Mouse (Mus musculus) heart, embryonic 11.5 days (tissue): ENCODE data around the gene Ankzf1. TPM values are rescaled to one million over a fixed set of nuclear protein-coding genes. Genes with fewer than 3 reads are reported as not detected.
A peak's percentile ranks its signal among the peaks of the same experiment; 100 is the strongest.

ENCODE experiments used
- ATAC-seq: fragments of 200-750 bp; cut with Nextera tagmentation; replicated peaks from 2 replicates; pipeline ENCODE4 v1.8.0; 2017; ENCODE audit warnings: moderate library complexity; ENCODE audit not compliant: insufficient number of reproducible peaks, low FRiP score, low TSS enrichment
- H3K27ac ChIP-seq: fragments of 300-500 bp; sonication (generic); 2 replicates; pipeline ENCODE4 v1.5.1; 2014; ENCODE audit warnings: mild to moderate bottlenecking, low read depth, low read length
- H3K27me3 ChIP-seq: fragments of 300-500 bp; sonication (generic); 2 replicates; pipeline ENCODE4 v1.6.1; 2014; ENCODE audit warnings: mild to moderate bottlenecking, low read length, mixed read lengths; ENCODE audit not compliant: control insufficient read depth, insufficient read depth
- H3K36me3 ChIP-seq: fragments of 300-500 bp; sonication (generic); 2 replicates; pipeline ENCODE4 v1.6.1; 2014; ENCODE audit warnings: mild to moderate bottlenecking, low read length, moderate library complexity, mixed read lengths; ENCODE audit not compliant: control insufficient read depth, insufficient read depth
- H3K4me1 ChIP-seq: fragments of 300-500 bp; sonication (generic); 2 replicates; pipeline ENCODE4 v1.6.1; 2014; ENCODE audit warnings: low read length; ENCODE audit not compliant: control insufficient read depth, insufficient read depth
- H3K4me2 ChIP-seq: fragments of 300-500 bp; sonication (generic); 2 replicates; pipeline ENCODE4 v1.6.1; 2014; ENCODE audit warnings: mild to moderate bottlenecking, moderate library complexity
- H3K4me3 ChIP-seq: fragments of 300-500 bp; sonication (generic); 2 replicates; pipeline ENCODE4 v1.5.1; 2014; ENCODE audit warnings: low read depth, low read length
- H3K9ac ChIP-seq: fragments of 300-500 bp; sonication (generic); 2 replicates; pipeline ENCODE4 v1.6.1; 2014; ENCODE audit warnings: mild to moderate bottlenecking, low read depth, low read length, moderate library complexity
- H3K9me3 ChIP-seq: fragments of 300-500 bp; sonication (generic); replicated peaks from 2 replicates; pipeline ENCODE4 v1.6.1; 2016; ENCODE audit warnings: low read length; ENCODE audit not compliant: control insufficient read depth
- WGBS: fragments of 180-500 bp; shearing (Covaris S2); extraction: QIAGEN DNeasy Blood & Tissue Kit; methylation state at CpG from one replicate; pipeline ENCODE4 v1.1.7; 2014; ENCODE audit not compliant: insufficient replicate concordance; 5-methylcytosine and 5-hydroxymethylcytosine counted together
- microRNA-seq: library from miRNA; unstranded; fragments of <30 nt; microRNA quantifications from one replicate; pipeline ENCODE4, GENCODE M21; 2016; ENCODE audit warnings: borderline number of aligned reads
- polyA plus RNA-seq: library from polyadenylated mRNA; unstranded; fragments of >200 nt; fragmentation: Nextera tagmentation; extraction: Ambion mirVana; gene quantifications from 2 replicates; pipeline ENCODE4 v1.2.1, GENCODE M21; 2014

The Ankzf1 gene
- polyA plus RNA-seq, 1 experiment from 2014 or later: 18.7 TPM

DNA sequence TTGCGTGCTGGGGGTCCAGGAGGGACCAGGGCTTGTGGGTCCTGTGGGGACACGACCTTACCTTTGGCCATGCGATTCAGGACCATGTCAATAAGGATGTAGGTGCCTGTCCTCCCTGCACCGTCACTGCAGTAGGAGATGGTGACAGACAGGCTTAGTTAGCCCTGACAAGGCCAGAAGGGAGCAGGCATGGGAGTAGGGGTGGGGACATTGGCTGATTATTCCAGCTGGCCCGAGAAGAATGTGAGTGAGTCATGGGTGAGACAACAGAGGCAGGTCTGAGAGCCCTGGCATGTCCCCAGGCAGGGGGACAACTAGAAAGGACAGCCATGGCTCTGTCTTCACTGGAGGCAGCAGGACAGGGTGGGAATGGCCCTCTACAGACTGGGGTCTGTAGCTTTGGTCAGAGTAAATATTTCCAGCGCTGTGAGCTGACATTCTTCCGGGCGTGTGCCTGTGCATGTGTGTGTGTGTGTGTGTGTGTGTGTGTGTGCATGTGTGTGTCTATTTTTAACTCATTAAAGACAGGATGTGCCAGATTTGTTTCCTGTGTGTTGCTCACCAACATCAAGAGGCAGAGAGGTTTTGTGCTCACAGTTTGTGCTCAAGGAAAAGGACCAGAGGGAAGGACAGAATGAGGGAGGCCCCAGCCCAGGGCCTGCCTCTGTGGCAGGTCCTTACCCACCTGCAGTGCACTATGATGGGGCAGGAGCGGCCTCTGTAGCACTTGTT, 56.3 kb downstream of the Ankzf1 start:
- Histone ChIP-seq H3K4me2 (peak overlapping the region; percentile 32), H3K27me3 (no peaks in the 10 kb centered on the region), H3K4me1 (peaks cover 14% of the 10 kb centered on the region), H3K36me3 (no peaks in the 10 kb centered on the region; the same call in 1 of the 2 replicates), H3K27ac (peak overlapping the region; percentile 94), H3K4me3 (no peak overlapping the region), H3K9me3 (no peaks in the 10 kb centered on the region), H3K9ac (peak overlapping the region; percentile 50; the same call in 1 of the 2 replicates)
- ATAC-seq: peak; percentile 47
- WGBS: 39% methylated on average over 9 of the region's 9 CpGs

Small RNA genes within 50 kb of the gene (microRNA-seq; reads per million reads assigned to microRNA genes)
- gene Gm27943: not detected

Other genes starting within 250 kb of the Ankzf1 start
- 0.16 and 0.17 TPM in 2 replicates for gene Ihh, start 240.5 kb upstream of the Ankzf1 start, polyA plus RNA-seq
- gene Nhej1, start 67.0 kb upstream of the Ankzf1 start, polyA plus RNA-seq: 7.6 and 8.5 TPM in 2 replicates
- gene Slc23a3, start 58.3 kb upstream of the Ankzf1 start, polyA plus RNA-seq: 0.20 TPM in 1 of 2 replicates, not detected in the other
- 31.6 and 31.8 TPM in 2 replicates for gene Cnppd1, start 49.4 kb upstream of the Ankzf1 start, polyA plus RNA-seq
- gene Retreg2, start 49.4 kb upstream of the Ankzf1 start, polyA plus RNA-seq: 31.9 and 37.7 TPM in 2 replicates
- gene Zfand2b, start 23.5 kb upstream of the Ankzf1 start, polyA plus RNA-seq: 31.9 and 33.8 TPM in 2 replicates
- 12.0 and 14.1 TPM in 2 replicates for gene Abcb6, start 11.8 kb upstream of the Ankzf1 start, polyA plus RNA-seq
- 22.7 and 26.8 TPM in 2 replicates for gene Atg9a, start within 50 bp of the Ankzf1 start, polyA plus RNA-seq
- gene Glb1l, start 18.7 kb downstream of the Ankzf1 start, polyA plus RNA-seq: 6.8 and 8.4 TPM in 2 replicates
- 81.7 and 82.8 TPM in 2 replicates for gene Stk16, start 18.7 kb downstream of the Ankzf1 start, polyA plus RNA-seq
- gene Tuba4a, start 27.7 kb downstream of the Ankzf1 start, polyA plus RNA-seq: 39.2 and 39.8 TPM in 2 replicates
- not detected in 2 replicates for gene A630095N17Rik, start 40.0 kb downstream of the Ankzf1 start, polyA plus RNA-seq
- gene Dnajb2, start 44.3 kb downstream of the Ankzf1 start, polyA plus RNA-seq: 15.3 and 17.6 TPM in 2 replicates
- 0.51 and 0.74 TPM in 2 replicates for gene Ptprn, start 72.4 kb downstream of the Ankzf1 start, polyA plus RNA-seq
- gene Resp18, start 86.3 kb downstream of the Ankzf1 start, polyA plus RNA-seq: 0.30 TPM in 1 of 2 replicates, not detected in the other
- gene Dnpep, start 125.8 kb downstream of the Ankzf1 start, polyA plus RNA-seq: 119 and 121 TPM in 2 replicates
- gene Des, start 168.2 kb downstream of the Ankzf1 start, polyA plus RNA-seq: 428 and 477 TPM in 2 replicates
- 60.7 and 66.5 TPM in 2 replicates for gene Speg, start 183.1 kb downstream of the Ankzf1 start, polyA plus RNA-seq
- gene Gmppa, start 243.8 kb downstream of the Ankzf1 start, polyA plus RNA-seq: 49.8 and 57.2 TPM in 2 replicates